Mouse (Mus musculus) heart, adult 9 months (tissue): ENCODE results near the gene Bola1.

ENCODE experiments used
- DNase-seq, 2 experiments: peaks; one replicate each; pipeline ENCODE4 v3.0.0; 2022; ENCODE audit warnings: low spot score in 2 of 2

Bola1 gene

GRCm38 (mm10) chr3:96155501-96155900, 64.0 kb downstream of the Bola1 start:
- no peak for DNase-seq

GRCm38 (mm10) chr3:96152611-96153010, 66.9 kb downstream of the Bola1 start:
- no peak for DNase-seq

- DNase-seq = no peak
Observed at GRCm38 (mm10) chr3:96151836-96152235, 67.7 kb downstream of the Bola1 start.

GRCm38 (mm10) chr3:96147950-96148349, 71.6 kb downstream of the Bola1 start:
- DNase-seq = peak; percentile 55 to 77
